Mouse (Mus musculus) intestine, embryonic 14.5 days (tissue): Measurements from ENCODE around the gene Usp47. TPM values are rescaled to one million over a fixed set of nuclear protein-coding genes. Genes with fewer than 3 reads are reported as not detected.

ENCODE experiments used
- ATAC-seq: fragments of 200-750 bp; cut with Nextera tagmentation; replicated peaks from 2 replicates; pipeline ENCODE4 v1.8.0; 2017; ENCODE audit warnings: low read depth, moderate number of reproducible peaks, moderate TSS enrichment, moderate library complexity; ENCODE audit not compliant: low FRiP score, low TSS enrichment
- DNase-seq: peaks from one replicate; pipeline ENCODE4 v3.0.0-alpha.2; 2018; ENCODE audit warnings: low spot score
- H3K27ac ChIP-seq: fragments of 300-500 bp; sonication (generic); 2 replicates; pipeline ENCODE4 v1.5.1; 2014; ENCODE audit warnings: low read depth, mild to moderate bottlenecking, control low read depth
- H3K27me3 ChIP-seq: fragments of 300-500 bp; sonication (generic); replicated peaks from 2 replicates; pipeline ENCODE4 v1.6.1; 2014; ENCODE audit warnings: low read length, control low read depth; ENCODE audit not compliant: control insufficient read depth, insufficient read depth
- H3K36me3 ChIP-seq: fragments of 300-500 bp; sonication (generic); 2 replicates; pipeline ENCODE4 v1.6.1; 2014; ENCODE audit warnings: low read length, control low read depth; ENCODE audit not compliant: control insufficient read depth, insufficient read depth
- H3K4me1 ChIP-seq: fragments of 300-500 bp; sonication (generic); replicated peaks from 2 replicates; pipeline ENCODE4 v1.6.1; 2014; ENCODE audit warnings: low read length, control low read depth, mixed read lengths; ENCODE audit not compliant: control insufficient read depth, insufficient read depth
- H3K4me2 ChIP-seq: fragments of 300-500 bp; sonication (generic); 2 replicates; pipeline ENCODE4 v1.6.1; 2014; ENCODE audit warnings: low read length
- H3K4me3 ChIP-seq: fragments of 300-500 bp; sonication (generic); 2 replicates; pipeline ENCODE4 v1.5.1; 2014; ENCODE audit warnings: low read depth, low read length, control low read depth, mixed read lengths
- H3K9ac ChIP-seq: fragments of 300-500 bp; sonication (generic); 2 replicates; pipeline ENCODE4 v1.6.1; 2014; ENCODE audit warnings: mild to moderate bottlenecking, low read length
- H3K9me3 ChIP-seq: fragments of 300-500 bp; sonication (generic); 2 replicates; pipeline ENCODE4 v1.6.1; 2016; ENCODE audit warnings: low read length, control low read depth; ENCODE audit not compliant: control insufficient read depth
- WGBS: fragments of 180-500 bp; shearing (Covaris S2); extraction: QIAGEN DNeasy Blood & Tissue Kit; methylation state at CpG from one replicate; pipeline ENCODE4 v1.1.7; 2014; 5-methylcytosine and 5-hydroxymethylcytosine counted together
- polyA plus RNA-seq: library from polyadenylated mRNA; unstranded; fragments of >200 nt; fragmentation: Nextera tagmentation; extraction: Ambion mirVana; gene quantifications from 2 replicates; pipeline ENCODE4 v1.2.1, GENCODE M21; 2014

Gene Usp47
- polyA plus RNA-seq: 82.1 and 82.6 TPM in 2 replicates

GRCm38 (mm10) chr7:112023150-112023600 is at the start of gene Usp47:
Gene Usp47, plus strand, starts transcription at chr7:112023504.
- Histone ChIP-seq H3K4me1 (peaks cover 29% of the 10 kb centered on the region), H3K9me3 (no peaks in the 10 kb centered on the region), H3K4me2 (peak within 1 kb of the TSS; percentile 74), H3K4me3 (peak within 1 kb of the TSS; percentile 99), H3K9ac (peak within 1 kb of the TSS; percentile 98), H3K27me3 (no peaks in the 10 kb centered on the region), H3K27ac (peak within 1 kb of the TSS; percentile 98), H3K36me3 (0 out of 2 replicates have a peak, but pooled peaks cover 2% of the 10 kb centered on the region)
- DNase-seq (peak; percentile 94), ATAC-seq (peak; percentile 92)
- WGBS: under 1% methylated on average over 50 of the region's 54 CpGs

GRCm38 (mm10) chr7:111976401-111976800 is 46.9 kb upstream of the Usp47 start:
- no peak for ATAC-seq
- H3K27ac ChIP-seq: no peak overlapping the region

GRCm38 (mm10) chr7:111977871-111978270 is 45.4 kb upstream of the Usp47 start:
- Histone ChIP-seq H3K27me3 (no peaks in the 10 kb centered on the region), H3K36me3 (no peaks in the 10 kb centered on the region), H3K4me3 (no peak overlapping the region), H3K4me1 (no peaks in the 10 kb centered on the region), H3K27ac (no peak overlapping the region), H3K9me3 (no peaks in the 10 kb centered on the region), H3K9ac (no peak overlapping the region), H3K4me2 (no peak overlapping the region)
- WGBS: 79% methylated on average over 3 of the region's 3 CpGs
- ATAC-seq (no peak), DNase-seq (no peak)

More at GRCm38 (mm10) chr7:111976401-111976800, 46.9 kb upstream of the Usp47 start:
- Histone ChIP-seq H3K9me3 (no peaks in the 10 kb centered on the region), H3K4me3 (no peak overlapping the region), H3K4me2 (no peak overlapping the region), H3K9ac (no peak overlapping the region), H3K4me1 (no peaks in the 10 kb centered on the region), H3K36me3 (no peaks in the 10 kb centered on the region), H3K27me3 (no peaks in the 10 kb centered on the region)
- no peak for DNase-seq
- 67% methylated on average over 2 of the region's 2 CpGs for WGBS

- no peak overlapping the region for H3K9ac ChIP-seq
- H3K4me2 ChIP-seq: no peak overlapping the region
- 96% methylated on average over 15 of the region's 15 CpGs for WGBS
- DNase-seq (no peak), ATAC-seq (no peak)
- no peaks in the 10 kb centered on the region for H3K4me1 ChIP-seq
- no peak overlapping the region for H3K27ac ChIP-seq
- H3K36me3 ChIP-seq: no peaks in the 10 kb centered on the region
- H3K4me3 ChIP-seq: no peak overlapping the region
- no peaks in the 10 kb centered on the region for H3K9me3 ChIP-seq
- H3K27me3 ChIP-seq: no peaks in the 10 kb centered on the region
Measured at GRCm38 (mm10) chr7:111982296-111982695, 41.0 kb upstream of the Usp47 start.

- H3K4me1 ChIP-seq: no peaks in the 10 kb centered on the region
- no peaks in the 10 kb centered on the region for H3K36me3 ChIP-seq
- H3K9me3 ChIP-seq: no peaks in the 10 kb centered on the region
- no peak overlapping the region for H3K9ac ChIP-seq
- no peak overlapping the region for H3K4me2 ChIP-seq
- no peak overlapping the region for H3K27ac ChIP-seq
- no peaks in the 10 kb centered on the region for H3K27me3 ChIP-seq
- H3K4me3 ChIP-seq: no peak overlapping the region
- WGBS: 94% methylated on average over 3 of the region's 3 CpGs
- no peak for DNase-seq
- no peak for ATAC-seq
Measured at GRCm38 (mm10) chr7:111984530-111984929, 38.8 kb upstream of the Usp47 start.

GRCm38 (mm10) chr7:111985266-111985665 is 38.0 kb upstream of the Usp47 start:
- 83% methylated on average over 4 of the region's 4 CpGs for WGBS

GRCm38 (mm10) chr7:111986906-111987305 is 36.4 kb upstream of the Usp47 start:
- DNase-seq (no peak), ATAC-seq (no peak)
- Histone ChIP-seq H3K27ac (no peak overlapping the region), H3K36me3 (no peaks in the 10 kb centered on the region), H3K9ac (no peak overlapping the region), H3K4me1 (no peaks in the 10 kb centered on the region), H3K4me2 (no peak overlapping the region), H3K27me3 (no peaks in the 10 kb centered on the region), H3K9me3 (no peaks in the 10 kb centered on the region), H3K4me3 (no peak overlapping the region)
- WGBS: 74% methylated on average over 3 of the region's 3 CpGs

More at GRCm38 (mm10) chr7:111985266-111985665, 38.0 kb upstream of the Usp47 start:
- no peaks in the 10 kb centered on the region for H3K27me3 ChIP-seq
- H3K4me1 ChIP-seq: no peaks in the 10 kb centered on the region
- DNase-seq: no peak
- no peak overlapping the region for H3K4me2 ChIP-seq
- H3K9ac ChIP-seq: no peak overlapping the region
- no peak for ATAC-seq
- no peak overlapping the region for H3K27ac ChIP-seq
- no peaks in the 10 kb centered on the region for H3K36me3 ChIP-seq
- H3K9me3 ChIP-seq: no peaks in the 10 kb centered on the region
- no peak overlapping the region for H3K4me3 ChIP-seq

- Histone ChIP-seq H3K9me3 (no peaks in the 10 kb centered on the region), H3K36me3 (no peaks in the 10 kb centered on the region), H3K4me1 (0 out of 2 replicates have a peak, but pooled peaks cover 4% of the 10 kb centered on the region), H3K27ac (no peak overlapping the region), H3K4me2 (no peak overlapping the region), H3K9ac (no peak overlapping the region), H3K4me3 (no peak overlapping the region), H3K27me3 (no peaks in the 10 kb centered on the region)
- no peak for ATAC-seq
- WGBS: 33% methylated on average over 2 of the region's 2 CpGs
- no peak for DNase-seq
Measured at GRCm38 (mm10) chr7:111997441-111997840, 25.9 kb upstream of the Usp47 start.

- no peak overlapping the region for H3K9ac ChIP-seq
- ATAC-seq (no peak), DNase-seq (no peak)
- H3K9me3 ChIP-seq: no peaks in the 10 kb centered on the region
- H3K4me3 ChIP-seq: no peak overlapping the region
- H3K4me1 ChIP-seq: 0 out of 2 replicates have a peak, but pooled peaks cover 4% of the 10 kb centered on the region
- no peak overlapping the region for H3K4me2 ChIP-seq
- H3K27me3 ChIP-seq: no peaks in the 10 kb centered on the region
- no peak overlapping the region for H3K27ac ChIP-seq
- H3K36me3 ChIP-seq: no peaks in the 10 kb centered on the region
- WGBS: 75% methylated on average over 6 of the region's 6 CpGs
Measured at GRCm38 (mm10) chr7:111998446-111999004, 24.8 kb upstream of the Usp47 start.
